Mouse (Mus musculus): ENCODE results near the gene Cys1.
"Not testable (repeated sequence)": the region's sequence is repeated elsewhere in the genome, so short reads cannot be mapped to it uniquely, and the experiment has no call there.

The Cys1 gene

GRCm38 (mm10) chr12:24681286-24682023 is at the start of gene Cys1:
TSS of gene Cys1 (minus strand) at chr12:24681813.
- DNase-seq (ENCODE audit: low read depth, low spot score) = no peak

DNA sequence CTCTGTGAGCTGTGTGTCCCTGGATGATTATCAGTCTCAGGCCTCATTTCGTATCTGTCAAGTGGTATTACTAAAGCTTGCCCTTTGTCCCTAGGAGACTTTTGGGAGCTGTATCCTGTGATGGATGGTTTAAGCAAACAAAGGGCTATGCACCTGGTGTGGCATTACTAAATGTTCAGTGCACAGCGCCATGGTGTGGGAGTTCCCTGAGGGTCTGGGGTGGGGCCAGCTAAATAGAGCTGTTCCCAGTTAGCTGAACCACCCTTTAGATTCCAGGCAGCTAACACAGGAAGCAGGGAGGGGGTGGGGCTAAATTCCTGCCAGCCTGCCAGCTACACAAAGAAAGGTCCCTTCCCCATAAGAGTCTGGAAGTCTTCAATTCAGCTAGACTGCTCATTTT is 42.8 kb upstream of the Cys1 start:
- DNase-seq (ENCODE audit: low read depth, low spot score) = no peak

DNA sequence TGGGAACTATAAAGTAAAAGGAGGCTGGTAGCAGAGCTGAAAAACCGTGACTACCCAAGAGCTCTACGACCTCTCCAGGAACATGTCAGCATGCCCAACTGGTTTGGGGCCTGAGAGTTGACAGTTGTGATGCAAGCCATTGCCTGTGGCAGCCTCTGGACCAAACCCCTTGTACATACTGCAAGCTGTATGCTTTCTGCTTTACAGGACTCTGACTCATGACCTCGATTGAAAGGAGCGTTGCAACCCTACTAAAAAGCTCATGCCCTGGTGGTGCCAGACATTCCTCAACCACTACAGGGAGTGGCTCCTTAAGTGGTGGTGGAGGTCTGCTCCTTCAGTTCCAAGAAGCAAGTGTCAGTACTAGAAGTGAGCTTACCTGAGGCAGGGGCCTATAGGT is 42.2 kb upstream of the Cys1 start:
- no peak for DNase-seq (ENCODE audit: low read depth, low spot score)

GRCm38 (mm10) chr12:24723434-24723833 is 41.8 kb upstream of the Cys1 start:
- DNase-seq (ENCODE audit: low read depth, low spot score) = no peak

- DNase-seq (ENCODE audit: low read depth, low spot score) = no peak
Observed at GRCm38 (mm10) chr12:24716721-24717301, 35.2 kb upstream of the Cys1 start.

- DNase-seq (ENCODE audit: low read depth, low spot score) = no peak
Observed at GRCm38 (mm10) chr12:24715268-24715896, 33.8 kb upstream of the Cys1 start.

DNA sequence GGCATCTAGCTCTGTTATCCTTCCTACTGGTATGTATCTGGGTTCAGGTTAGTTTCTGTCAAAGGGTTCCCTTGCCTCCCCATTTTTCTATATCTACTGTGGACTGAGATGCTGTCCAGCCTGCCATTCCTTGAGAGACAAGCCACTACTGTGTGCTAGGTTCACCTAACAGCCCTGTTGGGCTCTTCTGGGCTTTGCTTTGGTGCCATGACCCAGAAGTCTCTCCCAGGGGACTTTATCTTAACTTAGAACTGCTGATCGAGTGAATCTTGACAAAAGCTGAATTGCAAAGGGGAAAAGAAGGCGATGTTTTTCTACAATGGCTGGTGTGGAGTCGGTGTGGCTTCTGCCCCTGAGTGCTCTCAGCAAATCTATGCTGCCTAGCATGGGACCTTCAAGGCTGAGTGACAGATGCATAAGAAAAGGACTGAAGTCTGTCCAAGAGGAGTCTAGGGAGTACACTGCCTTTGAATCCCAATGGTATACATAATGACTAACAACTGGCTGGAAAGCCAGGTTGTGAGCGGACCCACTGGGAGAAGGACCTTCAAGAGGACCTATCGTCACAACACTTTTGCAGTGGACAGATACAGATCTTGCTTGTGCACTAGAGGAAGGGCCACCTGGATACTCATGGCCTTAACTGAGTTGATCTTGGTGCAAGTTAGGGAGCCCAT is 33.1 kb upstream of the Cys1 start:
- no peak for DNase-seq (ENCODE audit: low read depth, low spot score)

- DNase-seq (ENCODE audit: low read depth, low spot score) = no peak
Observed at GRCm38 (mm10) chr12:24712396-24712795, 30.8 kb upstream of the Cys1 start.

- no peak for DNase-seq (ENCODE audit: low read depth, low spot score)
Observed at GRCm38 (mm10) chr12:24710672-24711071, 29.1 kb upstream of the Cys1 start.

DNA sequence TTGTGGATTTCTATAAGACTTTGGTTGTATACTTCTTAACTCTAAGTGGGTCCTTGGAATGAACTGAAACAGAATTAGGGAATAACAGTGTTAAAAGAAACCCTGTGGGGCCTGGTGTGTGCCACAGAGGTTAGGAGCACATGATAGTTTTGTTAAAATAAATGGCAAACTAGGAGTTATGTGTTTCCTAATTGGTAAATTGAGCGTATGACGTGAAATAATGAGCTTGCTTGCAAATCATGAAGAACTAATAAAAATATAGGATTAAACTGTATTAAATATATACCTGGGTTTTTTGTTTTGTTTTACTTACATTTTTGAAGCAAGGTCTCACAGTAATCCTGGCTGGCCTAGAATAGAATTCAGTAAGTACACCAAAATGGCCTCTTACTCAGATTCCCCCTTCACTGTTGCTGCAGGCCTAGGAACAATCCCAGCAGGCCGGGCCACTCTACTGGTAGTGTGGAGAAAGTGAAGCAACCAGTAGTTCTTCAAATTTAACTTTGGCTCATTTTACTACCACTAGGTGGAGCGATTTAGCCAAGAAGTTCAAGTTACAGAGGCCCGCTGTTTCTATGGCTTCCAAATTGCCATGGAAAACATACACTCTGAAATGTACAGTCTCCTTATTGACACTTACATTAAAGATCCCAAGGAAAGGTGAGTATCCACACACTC is 28.4 kb upstream of the Cys1 start:
- DNase-seq (ENCODE audit: low read depth, low spot score) = peak; percentile 22

- DNase-seq (ENCODE audit: low read depth, low spot score) = no peak
Observed at GRCm38 (mm10) chr12:24709409-24709808, 27.8 kb upstream of the Cys1 start.

GRCm38 (mm10) chr12:24708824-24709218 is 27.2 kb upstream of the Cys1 start:
- no peak for DNase-seq (ENCODE audit: low read depth, low spot score)

DNA sequence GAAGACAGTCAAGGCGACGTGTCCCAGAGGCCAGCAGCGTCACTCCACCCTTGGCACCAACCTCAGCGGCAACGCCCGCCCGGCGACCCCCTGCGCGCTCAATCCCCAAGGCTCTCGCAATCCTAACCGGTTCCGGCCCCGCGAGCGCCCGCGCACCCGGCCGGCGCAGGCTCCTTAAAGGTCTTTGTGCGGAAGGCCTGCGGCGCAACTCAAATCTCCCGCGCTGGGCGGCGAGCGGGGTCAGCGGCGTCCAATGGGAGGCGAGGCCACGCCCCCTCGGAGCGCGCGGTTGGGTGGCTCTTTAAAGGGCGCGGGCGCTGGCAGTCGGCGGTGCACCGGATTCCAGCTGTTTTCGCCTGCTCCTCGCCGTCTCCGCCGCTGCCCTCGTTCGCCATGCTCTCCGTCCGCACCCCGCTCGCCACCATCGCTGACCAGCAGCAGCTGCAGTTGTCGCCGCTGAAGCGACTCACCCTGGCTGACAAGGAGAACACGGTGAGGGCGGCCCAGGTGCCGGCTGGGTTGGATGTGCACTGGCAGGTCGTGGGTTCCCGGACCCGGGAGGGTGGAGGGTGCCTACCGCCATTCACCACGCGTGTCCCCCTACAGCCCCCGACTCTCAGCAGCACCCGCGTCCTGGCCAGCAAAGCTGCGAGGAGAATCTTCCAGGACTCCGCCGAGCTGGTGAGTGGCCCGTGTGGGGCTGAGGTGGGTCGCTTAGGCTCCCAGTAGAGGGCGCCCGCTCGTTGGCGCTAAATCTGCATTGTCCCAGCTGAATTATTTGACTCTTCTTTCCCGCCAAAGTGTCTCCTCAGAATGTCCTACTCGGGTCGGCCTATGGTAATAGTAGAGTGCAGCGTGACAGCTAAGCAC is 26.6 kb upstream of the Cys1 start, which contains the start of gene Rrm2:
TSS of gene Rrm2 (plus strand) at position 288 of the 870 bp plus-strand sequence.
- DNase-seq (ENCODE audit: low read depth, low spot score) = peak; percentile 74

- DNase-seq (ENCODE audit: low read depth, low spot score) = no peak
Observed at GRCm38 (mm10) chr12:24707480-24707802, 25.8 kb upstream of the Cys1 start.

- no peak for DNase-seq (ENCODE audit: low read depth, low spot score)
Observed at GRCm38 (mm10) chr12:24706764-24707479, 25.3 kb upstream of the Cys1 start.

- DNase-seq (ENCODE audit: low read depth, low spot score) = no peak
Observed at GRCm38 (mm10) chr12:24705502-24706263, 24.1 kb upstream of the Cys1 start.

GRCm38 (mm10) chr12:24703013-24703412 is 21.4 kb upstream of the Cys1 start:
- DNase-seq (ENCODE audit: low read depth, low spot score) = no peak

- DNase-seq (ENCODE audit: low read depth, low spot score) = not testable (repeated sequence)
Observed at GRCm38 (mm10) chr12:24701621-24702020, 20.0 kb upstream of the Cys1 start.

DNA sequence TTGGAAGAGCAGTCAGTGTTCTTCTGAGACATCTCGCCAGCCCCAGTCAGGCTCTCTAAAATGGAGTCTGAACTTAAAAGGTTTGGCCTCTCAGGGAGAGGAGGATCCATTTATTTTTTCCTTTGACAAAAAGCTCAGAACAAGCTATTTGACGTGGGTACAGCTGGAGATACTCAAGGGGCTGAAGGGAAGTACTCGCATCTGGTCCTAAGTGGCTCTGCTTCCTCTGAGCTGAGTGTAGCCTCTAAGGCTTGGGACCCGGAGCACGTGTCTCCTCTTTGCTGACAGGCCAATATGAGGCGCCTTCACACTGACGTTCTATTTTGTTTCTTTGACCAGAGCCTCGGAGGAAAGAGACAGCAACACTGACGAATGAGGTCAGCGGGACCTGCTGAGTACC is 18.0 kb upstream of the Cys1 start:
- no peak for DNase-seq (ENCODE audit: low read depth, low spot score)

- no peak for DNase-seq (ENCODE audit: low read depth, low spot score)
Observed at GRCm38 (mm10) chr12:24698514-24698913, 16.9 kb upstream of the Cys1 start.

Measured in retina, adult 2 months (tissue).